Mouse (Mus musculus) midbrain, postnatal 0 days (tissue): ENCODE data around the gene Osbpl6. TPM values are rescaled to one million over a fixed set of nuclear protein-coding genes. Genes with fewer than 3 reads are reported as not detected.
"Not testable (repeated sequence)": the region's sequence is repeated elsewhere in the genome, so short reads cannot be mapped to it uniquely, and the experiment has no call there.

Experiments
- ATAC-seq: fragments of 200-750 bp; cut with Nextera tagmentation; 2 replicates; pipeline ENCODE4 v1.8.0; 2017; ENCODE audit warnings: moderate number of reproducible peaks, mild to moderate bottlenecking, moderate TSS enrichment, moderate library complexity; ENCODE audit not compliant: low FRiP score
- DNase-seq: peaks from one replicate; pipeline ENCODE4 v3.0.0-alpha.2; 2015; ENCODE audit warnings: low spot score
- H3K27ac ChIP-seq: fragments of 300-500 bp; sonication (generic); 2 replicates; pipeline ENCODE4 v1.5.1; 2014; ENCODE audit warnings: low read depth, mild to moderate bottlenecking, low read length, mixed read lengths
- H3K27me3 ChIP-seq: fragments of 300-500 bp; sonication (generic); 2 replicates; pipeline ENCODE4 v1.6.1; 2014; ENCODE audit warnings: low read length, control low read depth, mixed read lengths; ENCODE audit not compliant: insufficient read depth
- H3K36me3 ChIP-seq: fragments of 300-500 bp; sonication (generic); 2 replicates; pipeline ENCODE4 v1.6.1; 2014; ENCODE audit warnings: low read length, control low read depth, mixed read lengths; ENCODE audit not compliant: insufficient read depth
- H3K4me1 ChIP-seq: fragments of 300-500 bp; sonication (generic); 2 replicates; pipeline ENCODE4 v1.6.1; 2014; ENCODE audit warnings: mild to moderate bottlenecking, control low read depth, antibody characterized with exemption, low read length, mixed read lengths; ENCODE audit not compliant: insufficient read depth
- H3K4me2 ChIP-seq: fragments of 300-500 bp; sonication (generic); 2 replicates; pipeline ENCODE4 v1.6.1; 2014; ENCODE audit warnings: low read depth, mild to moderate bottlenecking, low read length, mixed read lengths; ENCODE audit not compliant: poor library complexity, severe bottlenecking
- H3K4me3 ChIP-seq: fragments of 300-500 bp; sonication (generic); 2 replicates; pipeline ENCODE4 v1.5.1; 2014; ENCODE audit warnings: low read depth, mild to moderate bottlenecking, low read length, moderate library complexity
- H3K9ac ChIP-seq: fragments of 300-500 bp; sonication (generic); replicated peaks from 2 replicates; pipeline ENCODE4 v1.6.1; 2014; ENCODE audit warnings: mild to moderate bottlenecking, low read length, moderate library complexity, mixed read lengths; ENCODE audit not compliant: poor library complexity, severe bottlenecking
- H3K9me3 ChIP-seq: fragments of 300-500 bp; sonication (generic); 2 replicates; pipeline ENCODE4 v1.6.1; 2016; ENCODE audit warnings: low read length, control low read depth
- CTCF ChIP-seq: IDR thresholded peaks from 2 replicates; pipeline ENCODE4 v1.5.1; 2016; ENCODE audit warnings: antibody characterized with exemption, mild to moderate bottlenecking
- WGBS: fragments of 180-500 bp; shearing (Covaris S2); extraction: QIAGEN DNeasy Blood & Tissue Kit; methylation state at CpG from one replicate; pipeline ENCODE4 v1.1.7; 2014; 5-methylcytosine and 5-hydroxymethylcytosine counted together
- polyA plus RNA-seq: library from polyadenylated mRNA; unstranded; fragments of >200 nt; fragmentation: Nextera tagmentation; extraction: Ambion mirVana; gene quantifications from 2 replicates; pipeline ENCODE4 v1.2.1, GENCODE M21; 2015
- total RNA-seq: library from RNA; depleted of rRNA; stranded (reverse); fragments of >200 nt; gene quantifications from 2 replicates; pipeline ENCODE4 v1.2.3, GENCODE M21; 2014

Osbpl6 gene
- total and polyA plus RNA-seq, 2 experiments from 2014 or later, result 17.0 to 26.7 TPM

DNA sequence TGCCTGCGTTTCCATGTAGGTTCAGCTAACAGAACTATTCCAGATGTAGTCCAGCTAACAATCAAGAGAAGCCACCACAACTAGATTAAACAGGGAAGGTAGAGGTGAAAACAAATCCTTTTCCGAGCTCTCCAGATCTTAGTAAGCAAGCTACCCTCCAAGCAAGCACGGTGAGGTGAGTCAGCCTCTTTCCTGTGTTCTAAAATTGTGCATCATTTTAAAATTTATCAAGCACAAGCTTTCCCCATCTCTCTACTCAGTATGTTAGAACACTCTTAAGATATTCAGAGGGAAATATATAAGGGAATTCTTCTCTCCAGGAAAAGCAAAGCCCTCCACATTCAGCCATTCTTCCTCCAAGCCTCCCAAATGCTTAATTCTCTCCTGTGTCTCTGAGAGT is 200.4 kb downstream of the Osbpl6 start:
- H3K4me3 ChIP-seq, result no peak overlapping the region
- H3K27ac ChIP-seq, result no peak overlapping the region
- no peak for DNase-seq
- no peak overlapping the region for H3K9ac ChIP-seq
- no peaks in the 10 kb centered on the region for H3K27me3 ChIP-seq
- ATAC-seq, result no peak
- TF ChIP-seq CTCF, result no peak
- no peaks in the 10 kb centered on the region for H3K36me3 ChIP-seq
- 83% methylated on average over 3 of the region's 3 CpGs for WGBS
- H3K4me1 ChIP-seq, result no peaks in the 10 kb centered on the region
- H3K9me3 ChIP-seq, result no peaks in the 10 kb centered on the region
- no peak overlapping the region for H3K4me2 ChIP-seq

GRCm38 (mm10) chr2:76610326-76611104 is 204.2 kb downstream of the Osbpl6 start:
- H3K27me3 ChIP-seq, result no peaks in the 10 kb centered on the region
- H3K9ac ChIP-seq, result no peak overlapping the region
- DNase-seq (no peak), ATAC-seq (no peak)
- no peak overlapping the region for H3K4me3 ChIP-seq
- H3K27ac ChIP-seq, result no peak overlapping the region
- no peak overlapping the region for H3K4me2 ChIP-seq
- no peaks in the 10 kb centered on the region for H3K9me3 ChIP-seq
- TF ChIP-seq CTCF, result no peak
- H3K4me1 ChIP-seq, result no peaks in the 10 kb centered on the region
- WGBS, result 80% methylated on average over 10 of the region's 10 CpGs
- no peaks in the 10 kb centered on the region for H3K36me3 ChIP-seq

GRCm38 (mm10) chr2:76611996-76612395 is 205.7 kb downstream of the Osbpl6 start:
- WGBS, result 91% methylated on average over 3 of the region's 3 CpGs
- H3K4me3 ChIP-seq, result no peak overlapping the region
- H3K27ac ChIP-seq, result no peak overlapping the region
- H3K4me2 ChIP-seq, result no peak overlapping the region
- H3K9ac ChIP-seq, result no peak overlapping the region
- TF ChIP-seq CTCF, result no peak
- H3K27me3 ChIP-seq, result no peaks in the 10 kb centered on the region
- H3K9me3 ChIP-seq, result no peaks in the 10 kb centered on the region
- ATAC-seq (no peak), DNase-seq (no peak)
- H3K4me1 ChIP-seq, result no peaks in the 10 kb centered on the region
- H3K36me3 ChIP-seq, result no peaks in the 10 kb centered on the region

DNA sequence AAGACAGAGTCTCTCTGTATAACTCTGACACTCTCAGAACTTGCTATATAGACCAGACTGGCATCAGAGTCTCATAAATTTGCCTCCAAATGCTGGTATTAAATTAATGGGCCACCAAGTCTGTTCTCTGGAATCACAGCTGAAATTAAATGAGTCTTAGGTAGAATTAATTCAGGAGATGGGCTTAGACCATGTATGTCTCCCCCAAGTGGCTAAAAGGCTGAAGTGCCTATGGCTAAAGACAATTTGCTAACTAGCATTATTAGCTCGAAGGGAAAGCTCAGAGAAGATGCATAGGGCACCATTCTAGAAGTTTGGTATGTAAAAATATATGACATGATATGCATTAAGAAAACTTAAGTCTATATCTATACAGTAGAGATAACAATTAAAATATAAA is 211.8 kb downstream of the Osbpl6 start:
- Histone ChIP-seq H3K36me3 (no peaks in the 10 kb centered on the region), H3K27me3 (no peaks in the 10 kb centered on the region), H3K9me3 (no peaks in the 10 kb centered on the region), H3K4me2 (no peak overlapping the region), H3K4me3 (no peak overlapping the region), H3K27ac (no peak overlapping the region), H3K9ac (no peak overlapping the region), H3K4me1 (no peaks in the 10 kb centered on the region)
- TF ChIP-seq CTCF, result peak; percentile 92
- 37% methylated on average over 1 of the region's 1 CpGs for WGBS
- DNase-seq, result peak; percentile 83
- ATAC-seq, result no peak

GRCm38 (mm10) chr2:76620188-76620587 is 213.9 kb downstream of the Osbpl6 start:
- no peak for TF ChIP-seq CTCF
- Histone ChIP-seq H3K36me3 (peaks cover 3% of the 10 kb centered on the region; the same call in 1 of the 2 replicates), H3K27me3 (no peaks in the 10 kb centered on the region), H3K9me3 (no peaks in the 10 kb centered on the region), H3K27ac (no peak overlapping the region), H3K4me1 (no peaks in the 10 kb centered on the region), H3K9ac (no peak overlapping the region), H3K4me3 (no peak overlapping the region), H3K4me2 (no peak overlapping the region)
- WGBS, result 93% methylated on average over 5 of the region's 5 CpGs
- no peak for DNase-seq
- ATAC-seq, result no peak

DNA sequence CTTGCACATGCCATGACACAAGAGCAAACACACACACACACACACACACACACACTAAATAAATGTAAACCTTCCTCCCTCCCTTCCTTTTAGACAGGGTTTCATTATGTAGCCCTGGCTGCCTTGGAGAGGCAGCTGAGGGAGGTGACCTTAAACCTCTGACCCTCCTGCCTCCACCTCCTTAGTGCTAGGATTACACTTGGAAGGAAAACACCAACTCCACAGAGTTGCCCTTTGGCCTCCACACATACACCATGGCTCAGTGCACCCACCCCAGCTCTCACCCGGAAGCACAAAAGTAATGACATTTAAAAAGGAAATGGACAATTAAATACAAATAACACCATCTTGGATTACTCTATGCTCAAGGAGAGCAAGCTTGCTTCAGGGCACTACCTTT is 215.4 kb downstream of the Osbpl6 start:
- no peak for ATAC-seq
- 72% methylated on average over 1 of the region's 1 CpGs for WGBS
- Histone ChIP-seq H3K36me3 (peaks cover 6% of the 10 kb centered on the region; the same call in 1 of the 2 replicates), H3K9me3 (no peaks in the 10 kb centered on the region), H3K4me2 (no peak overlapping the region), H3K27me3 (no peaks in the 10 kb centered on the region), H3K27ac (no peak overlapping the region), H3K4me3 (no peak overlapping the region), H3K9ac (no peak overlapping the region), H3K4me1 (no peaks in the 10 kb centered on the region)
- TF ChIP-seq CTCF, result no peak
- DNase-seq, result no peak

- not testable (repeated sequence) for H3K36me3 ChIP-seq, H3K9me3 ChIP-seq, H3K4me1 ChIP-seq, H3K27me3 ChIP-seq, H3K4me3 ChIP-seq, H3K27ac ChIP-seq, H3K4me2 ChIP-seq, ATAC-seq, DNase-seq, H3K9ac ChIP-seq
- WGBS, result 96% methylated on average over 2 of the region's 2 CpGs
These were observed 216.0 kb downstream of the Osbpl6 start for GRCm38 (mm10) chr2:76622316-76622715.
